Mouse (Mus musculus) midbrain, embryonic 14.5 days (tissue): ENCODE results near the gene Ndufb10. TPM values are rescaled to one million over a fixed set of nuclear protein-coding genes. Genes with fewer than 3 reads are reported as not detected.

Source experiments
- ATAC-seq: fragments of 200-750 bp; cut with Nextera tagmentation; 2 replicates; pipeline ENCODE4 v1.8.0; 2017; ENCODE audit warnings: moderate number of reproducible peaks, moderate library complexity; ENCODE audit not compliant: low FRiP score, low TSS enrichment
- DNase-seq: peaks from one replicate; pipeline ENCODE4 v3.0.0-alpha.2; 2015
- H3K27ac ChIP-seq: fragments of 300-500 bp; sonication (generic); replicated peaks from 2 replicates; pipeline ENCODE4 v1.5.1; 2014; ENCODE audit warnings: mild to moderate bottlenecking, low read depth, low read length, moderate library complexity
- H3K27me3 ChIP-seq: fragments of 300-500 bp; sonication (generic); 2 replicates; pipeline ENCODE4 v1.6.1; 2014; ENCODE audit warnings: low read length, control low read depth, mixed read lengths; ENCODE audit not compliant: control insufficient read depth, insufficient read depth
- H3K36me3 ChIP-seq: fragments of 300-500 bp; sonication (generic); 2 replicates; pipeline ENCODE4 v1.6.1; 2014; ENCODE audit warnings: low read length, control low read depth; ENCODE audit not compliant: control insufficient read depth, insufficient read depth
- H3K4me1 ChIP-seq: fragments of 300-500 bp; sonication (generic); 2 replicates; pipeline ENCODE4 v1.6.1; 2014; ENCODE audit warnings: mild to moderate bottlenecking, antibody characterized with exemption, low read length, control low read depth; ENCODE audit not compliant: control insufficient read depth, insufficient read depth
- H3K4me2 ChIP-seq: fragments of 300-500 bp; sonication (generic); 2 replicates; pipeline ENCODE4 v1.6.1; 2014; ENCODE audit warnings: mild to moderate bottlenecking, low read length, moderate library complexity
- H3K4me3 ChIP-seq: fragments of 300-500 bp; sonication (generic); replicated peaks from 2 replicates; pipeline ENCODE4 v1.5.1; 2014; ENCODE audit warnings: low read depth, low read length
- H3K9ac ChIP-seq: fragments of 300-500 bp; sonication (generic); replicated peaks from 2 replicates; pipeline ENCODE4 v1.6.1; 2014; ENCODE audit warnings: mild to moderate bottlenecking, low read length, moderate library complexity
- H3K9me3 ChIP-seq: fragments of 300-500 bp; sonication (generic); 2 replicates; pipeline ENCODE4 v1.6.1; 2016; ENCODE audit warnings: low read length, control low read depth, mixed read lengths; ENCODE audit not compliant: control insufficient read depth
- WGBS: fragments of 180-500 bp; shearing (Covaris S2); extraction: QIAGEN DNeasy Blood & Tissue Kit; methylation state at CpG from one replicate; pipeline ENCODE4 v1.1.7; 2014; 5-methylcytosine and 5-hydroxymethylcytosine counted together
- polyA plus RNA-seq: library from polyadenylated mRNA; unstranded; fragments of >200 nt; fragmentation: Nextera tagmentation; extraction: Ambion mirVana; gene quantifications from 2 replicates; pipeline ENCODE4 v1.2.1, GENCODE M21; 2014

The Ndufb10 gene
- 282 and 319 TPM in 2 replicates for polyA plus RNA-seq

DNA sequence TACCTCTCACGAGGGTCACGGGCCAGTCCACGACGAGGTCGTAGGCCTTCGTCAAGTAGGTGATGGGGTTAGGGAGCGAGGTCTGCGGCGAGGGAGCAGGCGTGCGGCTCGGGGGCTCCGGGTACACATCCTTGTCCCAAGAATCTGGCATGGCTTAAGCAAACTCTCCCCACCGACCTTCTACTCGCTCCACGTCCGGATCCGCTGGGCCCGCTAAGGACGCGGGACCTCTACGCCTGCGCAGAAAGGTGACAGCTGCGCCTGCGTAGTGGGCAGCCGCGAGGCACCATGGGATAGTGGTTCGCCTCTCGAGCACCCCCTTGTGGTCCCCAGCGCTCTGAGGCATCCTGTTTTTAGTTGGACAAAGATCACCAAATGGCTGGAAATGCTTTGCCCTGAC is at the start of gene Ndufb10:
Ndufb10 (minus strand) TSS at position 295 of the 400 bp plus-strand sequence.
- Histone ChIP-seq H3K4me2 (peak within 1 kb of the TSS; percentile 94), H3K36me3 (peaks cover 16% of the 10 kb centered on the region), H3K9ac (peak within 1 kb of the TSS; percentile 88), H3K27ac (peak within 1 kb of the TSS; percentile 77), H3K27me3 (no peaks in the 10 kb centered on the region), H3K4me3 (peak within 1 kb of the TSS; percentile 76), H3K9me3 (no peaks in the 10 kb centered on the region), H3K4me1 (peaks cover 9% of the 10 kb centered on the region)
- under 1% methylated on average over 30 of the region's 30 CpGs for WGBS
- peak; percentile 76 for ATAC-seq
- peak; percentile 99 for DNase-seq

DNA sequence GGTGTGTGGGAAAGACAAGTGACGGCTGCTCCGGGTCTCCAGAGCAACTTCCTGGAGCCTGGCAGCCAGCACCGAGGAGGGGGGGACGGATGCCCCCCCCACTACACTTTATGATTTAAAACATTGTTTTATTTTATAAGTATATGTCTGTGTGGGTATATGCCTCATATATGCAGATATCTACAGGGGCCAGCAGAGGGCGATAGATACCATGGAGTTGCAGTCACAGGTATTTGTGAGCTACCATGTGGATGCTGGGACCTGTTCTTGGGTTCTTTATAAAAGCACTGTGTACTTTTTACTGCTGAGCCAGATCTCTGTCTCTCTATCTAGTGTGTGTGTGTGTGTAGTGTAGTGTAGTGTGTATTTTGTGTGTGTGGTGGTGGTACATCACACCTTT is 49.0 kb upstream of the Ndufb10 start:
- H3K36me3 ChIP-seq = no peaks in the 10 kb centered on the region
- no peak for ATAC-seq
- no peaks in the 10 kb centered on the region for H3K9me3 ChIP-seq
- no peak overlapping the region for H3K27ac ChIP-seq
- H3K27me3 ChIP-seq = no peaks in the 10 kb centered on the region
- no peaks in the 10 kb centered on the region for H3K4me1 ChIP-seq
- WGBS = 80% methylated on average over 5 of the region's 5 CpGs
- H3K4me2 ChIP-seq = no peak overlapping the region
- H3K9ac ChIP-seq = no peak overlapping the region
- no peak for DNase-seq
- no peak overlapping the region for H3K4me3 ChIP-seq

DNA sequence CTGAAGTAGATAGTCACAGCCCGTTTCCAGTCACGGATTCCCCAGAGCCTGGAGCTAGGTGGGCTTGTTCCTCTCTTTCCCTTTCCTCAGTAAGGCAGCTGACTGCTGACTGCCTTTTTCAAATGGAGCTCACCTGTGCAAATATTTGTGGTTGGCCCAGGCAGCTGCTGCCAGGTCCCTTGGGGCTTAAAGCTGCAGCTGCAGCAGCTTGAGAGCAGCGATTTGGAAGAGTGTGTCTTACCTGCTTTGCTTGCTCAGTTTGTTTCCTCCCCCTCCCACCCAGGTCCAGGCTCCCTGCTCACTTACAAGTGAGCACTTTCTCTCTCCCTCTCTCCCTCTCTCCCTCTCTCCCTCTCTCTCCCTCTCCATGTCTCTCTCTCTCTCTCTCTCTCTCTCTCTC is 44.9 kb upstream of the Ndufb10 start:
- Histone ChIP-seq H3K27me3 (no peaks in the 10 kb centered on the region), H3K27ac (no peak overlapping the region), H3K4me1 (no peaks in the 10 kb centered on the region), H3K9ac (no peak overlapping the region), H3K9me3 (no peaks in the 10 kb centered on the region), H3K4me3 (no peak overlapping the region), H3K36me3 (no peaks in the 10 kb centered on the region), H3K4me2 (no peak overlapping the region)
- DNase-seq (peak; percentile 18), ATAC-seq (no peak)
- 36% methylated on average over 3 of the region's 3 CpGs for WGBS

DNA sequence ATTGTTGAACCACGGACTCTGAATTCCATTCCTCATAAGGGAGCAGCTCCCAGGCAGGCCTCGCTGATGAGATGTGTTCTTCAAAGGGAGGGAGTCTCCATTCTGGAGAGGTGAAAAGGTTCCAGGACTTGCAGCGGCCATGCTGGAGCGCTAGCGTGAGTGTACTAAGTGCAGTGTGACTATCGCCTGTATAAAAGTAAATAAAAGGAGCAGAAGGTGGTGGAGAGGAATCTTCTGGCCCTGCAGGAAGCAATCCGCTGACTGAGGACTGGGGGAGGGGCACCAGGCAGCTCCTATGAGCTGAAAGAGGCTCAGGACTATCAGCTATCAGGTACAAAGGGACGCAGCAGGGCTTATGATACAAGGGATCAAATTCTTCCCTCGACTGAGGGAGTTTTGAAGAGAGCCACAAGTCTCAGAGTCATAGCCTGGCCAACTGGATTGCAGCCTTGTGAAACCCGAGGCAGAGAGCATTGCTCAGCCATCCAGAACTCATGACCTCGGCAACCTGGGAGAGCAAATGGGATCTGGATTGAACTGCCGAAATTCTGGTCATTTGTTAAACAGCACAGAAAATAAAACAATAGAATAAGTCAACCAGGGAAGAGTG is 42.1 kb upstream of the Ndufb10 start:
- Histone ChIP-seq H3K36me3 (no peaks in the 10 kb centered on the region), H3K9ac (no peak overlapping the region), H3K4me2 (no peak overlapping the region), H3K4me1 (no peaks in the 10 kb centered on the region), H3K9me3 (no peaks in the 10 kb centered on the region), H3K4me3 (no peak overlapping the region), H3K27me3 (no peaks in the 10 kb centered on the region), H3K27ac (no peak overlapping the region)
- ATAC-seq (no peak), DNase-seq (no peak)
- 20% methylated on average over 12 of the region's 12 CpGs for WGBS

DNA sequence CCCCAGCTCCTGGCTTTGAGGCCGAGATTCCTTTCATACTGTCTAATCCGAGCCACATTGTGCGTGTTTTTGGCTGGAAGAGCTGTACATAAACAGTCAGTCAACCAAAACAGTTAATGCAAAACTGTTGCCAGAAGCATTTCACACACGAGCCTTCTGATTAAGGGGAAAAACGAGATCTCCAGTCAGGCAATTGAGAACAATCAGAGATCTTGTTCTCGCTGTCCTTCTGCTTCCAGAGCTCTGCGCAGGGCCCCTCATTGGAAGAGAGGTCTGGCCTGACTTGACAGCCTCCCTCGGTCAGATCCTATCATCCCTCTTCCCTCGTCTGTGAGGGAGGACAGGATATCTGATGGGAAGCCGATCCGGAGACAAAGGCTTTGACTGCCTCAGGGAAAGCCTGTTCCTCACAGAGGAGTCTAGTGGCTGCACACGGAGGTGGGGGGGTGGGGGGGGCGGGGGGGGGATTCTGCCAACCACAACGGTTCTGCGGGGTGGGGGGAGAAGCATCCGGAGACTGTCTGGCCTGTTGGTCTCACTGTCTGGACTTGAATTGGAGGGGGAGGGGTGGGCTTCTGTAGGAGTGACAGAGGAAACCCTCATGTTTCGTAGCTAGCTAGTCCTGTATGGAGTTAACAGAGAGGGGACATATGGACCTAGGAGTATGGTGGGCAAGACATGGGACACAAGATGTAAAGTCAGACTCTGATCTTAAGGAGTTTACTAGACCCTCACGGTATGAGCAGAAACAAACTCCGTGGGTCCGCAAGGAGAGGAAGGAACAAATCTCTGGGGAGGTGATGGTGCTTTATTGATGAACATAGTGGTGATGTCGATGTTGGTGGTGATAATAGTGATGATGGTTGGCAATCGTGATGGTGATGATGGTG is 41.0 kb upstream of the Ndufb10 start:
- Histone ChIP-seq H3K4me2 (no peak overlapping the region), H3K36me3 (no peaks in the 10 kb centered on the region), H3K27ac (peak overlapping the region; percentile 9; the same call in 1 of the 2 replicates), H3K4me3 (no peak overlapping the region), H3K9ac (no peak overlapping the region), H3K9me3 (no peaks in the 10 kb centered on the region), H3K27me3 (no peaks in the 10 kb centered on the region), H3K4me1 (no peaks in the 10 kb centered on the region)
- ATAC-seq (no peak), DNase-seq (peak; percentile 20)
- 50% methylated on average over 22 of the region's 22 CpGs for WGBS

DNA sequence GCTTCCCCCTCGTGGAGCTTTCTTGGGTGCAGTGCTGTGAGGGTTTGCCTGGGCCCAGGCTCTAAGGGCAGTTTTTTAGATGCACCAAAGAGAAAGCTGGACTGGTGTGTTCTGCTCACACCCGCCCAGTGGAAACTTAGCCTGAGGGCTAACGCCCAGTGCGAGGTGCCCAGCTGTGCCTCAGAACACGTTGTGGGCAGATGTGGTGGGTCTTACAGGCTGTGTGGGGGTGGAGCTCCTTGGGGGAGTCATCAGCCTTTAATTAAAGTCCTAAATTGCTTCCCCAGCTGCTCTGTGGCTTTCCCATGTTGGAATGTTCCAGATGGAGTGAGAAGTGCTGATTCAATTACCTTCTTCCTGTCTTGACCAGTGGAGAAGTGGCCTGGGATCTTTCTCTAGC is 36.8 kb upstream of the Ndufb10 start:
- 54% methylated on average over 5 of the region's 5 CpGs for WGBS
- Histone ChIP-seq H3K27me3 (no peaks in the 10 kb centered on the region; the same call in 1 of the 2 replicates), H3K4me3 (no peak overlapping the region), H3K36me3 (no peaks in the 10 kb centered on the region), H3K9me3 (no peaks in the 10 kb centered on the region), H3K4me1 (no peaks in the 10 kb centered on the region), H3K27ac (no peak overlapping the region), H3K9ac (no peak overlapping the region), H3K4me2 (no peak overlapping the region)
- no peak for ATAC-seq
- no peak for DNase-seq

DNA sequence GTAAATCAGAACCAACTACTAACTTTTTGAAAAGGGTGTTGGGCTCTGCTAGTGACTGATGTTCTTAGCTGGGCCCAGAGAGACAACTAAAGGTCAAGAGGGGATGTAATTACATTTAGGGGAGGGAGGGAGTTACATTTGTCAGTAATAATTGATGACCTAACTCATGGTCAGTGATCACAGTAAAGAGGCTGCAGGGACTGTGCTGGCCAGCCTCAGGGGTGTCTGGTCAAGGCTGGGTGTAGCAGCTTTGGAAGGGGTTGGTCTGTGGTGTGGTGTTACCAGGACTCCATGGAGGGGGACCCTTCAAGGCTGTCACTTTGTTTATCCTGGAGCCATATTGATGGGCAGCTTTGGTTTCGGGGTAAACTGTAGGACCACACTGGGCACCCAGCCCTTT is 33.1 kb upstream of the Ndufb10 start:
- H3K27ac ChIP-seq = no peak overlapping the region
- no peak overlapping the region for H3K4me3 ChIP-seq
- H3K27me3 ChIP-seq = peaks cover 28% of the 10 kb centered on the region
- 65% methylated on average over 1 of the region's 1 CpGs for WGBS
- H3K4me1 ChIP-seq = peaks cover 6% of the 10 kb centered on the region; the same call in 1 of the 2 replicates
- ATAC-seq (no peak), DNase-seq (no peak)
- no peak overlapping the region for H3K4me2 ChIP-seq
- no peaks in the 10 kb centered on the region for H3K36me3 ChIP-seq
- H3K9ac ChIP-seq = no peak overlapping the region
- no peaks in the 10 kb centered on the region for H3K9me3 ChIP-seq

DNA sequence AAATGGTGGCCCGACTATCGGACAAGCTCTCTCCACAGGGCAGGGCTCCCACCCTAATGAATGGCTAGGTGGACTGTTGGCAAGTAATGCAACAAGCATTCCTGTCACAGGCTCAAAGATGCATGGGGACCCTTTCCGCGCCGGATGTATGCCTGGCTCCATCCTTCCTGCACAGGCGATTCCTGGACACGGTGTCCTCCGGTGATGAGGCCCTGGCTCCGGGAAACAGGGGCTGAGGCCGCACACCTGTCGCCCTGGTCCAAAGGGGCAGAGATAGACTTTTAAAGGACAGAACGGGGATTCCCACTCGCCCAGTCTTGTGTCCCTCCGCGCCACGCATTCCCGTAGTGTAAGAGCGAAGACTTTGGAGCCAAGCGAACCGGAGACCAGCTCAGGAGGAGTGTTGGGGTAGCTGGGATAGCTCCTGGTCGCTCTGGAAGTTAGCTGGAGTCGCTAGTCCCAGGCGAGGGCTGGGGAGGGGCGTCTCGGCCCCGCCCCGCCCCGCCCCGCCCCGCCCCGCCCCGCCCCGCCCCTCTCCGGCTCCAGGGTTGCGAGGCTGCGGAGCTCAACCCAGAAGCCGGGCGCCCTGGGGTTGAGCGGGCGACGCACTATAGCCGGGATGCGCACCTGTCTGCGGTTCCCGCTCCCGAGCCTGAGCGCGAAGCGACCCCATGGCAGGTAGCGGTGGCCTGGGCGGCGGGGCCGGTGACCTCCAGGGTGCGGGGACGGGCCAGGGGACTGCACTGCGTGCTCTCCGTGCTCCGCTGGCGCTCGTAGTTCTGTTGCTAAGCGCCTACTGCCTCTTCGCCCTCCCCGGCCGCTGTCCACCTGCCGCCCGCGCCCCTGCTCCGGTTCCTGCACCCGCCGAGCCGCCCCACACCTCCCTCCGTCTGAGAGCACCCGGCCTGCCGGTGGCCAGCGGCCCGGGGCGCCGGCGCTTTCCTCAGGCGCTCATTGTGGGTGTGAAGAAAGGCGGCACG is 28.4 kb upstream of the Ndufb10 start, which contains the start of gene Hs3st6:
Hs3st6 (plus strand) TSS at position 574 of the 980 bp plus-strand sequence.
- ATAC-seq = no peak
- Histone ChIP-seq H3K27ac (no peak within 1 kb of the TSS), H3K9ac (peak within 1 kb of the TSS; percentile 34; the same call in 1 of the 2 replicates), H3K4me1 (peaks cover 7% of the 10 kb centered on the region; the same call in 1 of the 2 replicates), H3K4me3 (peak within 1 kb of the TSS; percentile 38), H3K27me3 (peaks cover 53% of the 10 kb centered on the region), H3K36me3 (no peaks in the 10 kb centered on the region), H3K9me3 (no peaks in the 10 kb centered on the region), H3K4me2 (peak within 1 kb of the TSS; percentile 75)
- WGBS = 1% methylated on average over 76 of the region's 82 CpGs
- DNase-seq = peak; percentile 37
